Mouse (Mus musculus): ENCODE measurements around the gene Peli2.
"Not testable (repeated sequence)": the region's sequence is repeated elsewhere in the genome, so short reads cannot be mapped to it uniquely, and the experiment has no call there.

GRCm38 (mm10) chr14:48079574-48079973 is 41.0 kb upstream of the Peli2 start:
- TF ChIP-seq CTCF (IDR thresholded peaks at IDR 0.05; ENCODE audit: borderline replicate concordance, insufficient read depth, low read length); POLR2A (IDR thresholded peaks at IDR 0.05; ENCODE audit: low read depth, low read length): not testable (repeated sequence)
